Mouse (Mus musculus) MEL (cell line): ENCODE results near the gene Alad.

Experiments used
- MAX ChIP-seq: IDR thresholded peaks from 2 replicates; pipeline ENCODE4 v1.6.1; 2011; ENCODE audit warnings: low read length, improper control_type of control experiment
- POLR2AphosphoS2 ChIP-seq: IDR thresholded peaks from 2 replicates; pipeline ENCODE4 v1.6.1; 2011; ENCODE audit warnings: low read length, improper control_type of control experiment

- TF ChIP-seq POLR2AphosphoS2 (no peak), MAX (no peak)
Measured at GRCm38 (mm10) chr4:62477542-62478244, 42.0 kb downstream of the Alad start.
